ENCODE assay signal across 9 mouse cellular contexts in genomic region chr11:67897064-67897560, GRCm38 (mm10). TPM values are rescaled to one million over a fixed set of nuclear protein-coding genes. Genes with fewer than 3 reads are reported as not detected.
DNase-seq lines count a peak whose midpoint lies in the region; ATAC-seq and TF ChIP-seq lines count a peak whose summit lies in the region.
"Had no signal": no experiment of that assay in that cellular context is flagged by ENCODE, and none has a peak within 500 bp of the region (broad histone marks: within the 10 kb centered on the region; RNA-seq: fewer than 3 reads in every experiment).

No protein-coding gene starts in this region.

- WGBS in midbrain, embryonic 14.5 days = 64% methylated on average over 8 of the region's 8 CpGs
- WGBS in midbrain, embryonic 13.5 days = 64% methylated on average over 8 of the region's 8 CpGs
- 37% methylated on average over 8 of the region's 8 CpGs for WGBS in intestine, postnatal 0 days

- no peaks in the 10 kb centered on the region for H3K27me3 ChIP-seq in midbrain, embryonic 14.5 days (ENCODE audit: control insufficient read depth, insufficient read depth, low read length)
- no peaks in the 10 kb centered on the region for H3K27me3 ChIP-seq in midbrain, embryonic 13.5 days
- no peaks in the 10 kb centered on the region for H3K27me3 ChIP-seq in intestine, postnatal 0 days (replicated peaks; ENCODE audit: control insufficient read depth, insufficient read depth, low read length)
- H3K27me3 ChIP-seq: embryonic facial prominence, embryonic 15.5 days had no signal

- H3K27ac ChIP-seq in midbrain, embryonic 14.5 days (replicated peaks; ENCODE audit: low read depth, low read length) = no peak overlapping the region
- H3K27ac ChIP-seq in midbrain, embryonic 13.5 days = no peak overlapping the region
- no peak overlapping the region for H3K27ac ChIP-seq in intestine, postnatal 0 days (ENCODE audit: low read depth, low read length)
- H3K27ac ChIP-seq: embryonic facial prominence, embryonic 15.5 days had no signal

- H3K4me1 ChIP-seq in midbrain, embryonic 14.5 days (ENCODE audit: control insufficient read depth, insufficient read depth, low read length) = no peaks in the 10 kb centered on the region
- H3K4me1 ChIP-seq in midbrain, embryonic 13.5 days (replicated peaks) = peaks cover 7% of the 10 kb centered on the region; the same call in 1 of the 2 replicates
- no peaks in the 10 kb centered on the region for H3K4me1 ChIP-seq in intestine, postnatal 0 days (replicated peaks; ENCODE audit: control insufficient read depth, insufficient read depth, low read length)
- H3K4me1 ChIP-seq: embryonic facial prominence, embryonic 15.5 days had no signal

- H3K36me3 ChIP-seq in midbrain, embryonic 14.5 days (ENCODE audit: control insufficient read depth, insufficient read depth, low read length) = no peaks in the 10 kb centered on the region
- H3K36me3 ChIP-seq in midbrain, embryonic 13.5 days = no peaks in the 10 kb centered on the region
- H3K36me3 ChIP-seq in intestine, postnatal 0 days (ENCODE audit: control insufficient read depth, insufficient read depth) = peaks cover 10% of the 10 kb centered on the region; the same call in 1 of the 2 replicates
- H3K36me3 ChIP-seq: embryonic facial prominence, embryonic 15.5 days had no signal

- H3K4me2 ChIP-seq in midbrain, embryonic 14.5 days (ENCODE audit: low read length) = no peak overlapping the region
- no peak overlapping the region for H3K4me2 ChIP-seq in midbrain, embryonic 13.5 days (replicated peaks)
- no peak overlapping the region for H3K4me2 ChIP-seq in intestine, postnatal 0 days (replicated peaks; ENCODE audit: low read depth)
- H3K4me2 ChIP-seq: embryonic facial prominence, embryonic 15.5 days had no signal

- ATAC-seq in midbrain, embryonic 14.5 days (ENCODE audit: low FRiP score, low TSS enrichment) = no peak
- no peak for ATAC-seq in midbrain, embryonic 13.5 days
- peak; percentile 60 for ATAC-seq in intestine, postnatal 0 days

- DNase-seq in midbrain, embryonic 14.5 days = peak; percentile 56
- peak; percentile 10 for DNase-seq in cerebellum, adult 11-12 months
- DNase-seq in gastrocnemius, adult 8-10 months (ENCODE audit: low spot score in 2 of 2) = peak; percentile 65 to 69
- peak; percentile 55 to 60 for DNase-seq in left cerebral cortex, postnatal 14 days (ENCODE audit: low spot score in 2 of 2)
- DNase-seq in natural killer cell, adult 2 months (ENCODE audit: low spot score in 2 of 2) = peak; percentile 9 to 16
- DNase-seq in thymus, adult 18-20 months = peak; percentile 4 to 9

- intact Hi-C loops in left cerebral cortex, postnatal 14 days (cut with DNase I) = no loop called here

- TF ChIP-seq CTCF in intestine, postnatal 0 days (IDR thresholded peaks at IDR 0.05; ENCODE audit: low read depth) = peak; percentile 87

- no peak overlapping the region for H3K9ac ChIP-seq in midbrain, embryonic 14.5 days (replicated peaks; ENCODE audit: low read length)
- no peak overlapping the region for H3K9ac ChIP-seq in midbrain, embryonic 13.5 days (replicated peaks)
- no peak overlapping the region for H3K9ac ChIP-seq in intestine, postnatal 0 days (ENCODE audit: low read depth, low read length)
- H3K9ac ChIP-seq: embryonic facial prominence, embryonic 15.5 days had no signal

- H3K4me3 ChIP-seq in midbrain, embryonic 14.5 days (replicated peaks; ENCODE audit: low read depth, low read length) = no peak overlapping the region
- H3K4me3 ChIP-seq in midbrain, embryonic 13.5 days (replicated peaks) = no peak overlapping the region
- H3K4me3 ChIP-seq in intestine, postnatal 0 days (ENCODE audit: low read depth, low read length) = no peak overlapping the region
- H3K4me3 ChIP-seq: embryonic facial prominence, embryonic 15.5 days had no signal

- no peaks in the 10 kb centered on the region for H3K9me3 ChIP-seq in midbrain, embryonic 14.5 days (ENCODE audit: control insufficient read depth, low read length)
- H3K9me3 ChIP-seq in midbrain, embryonic 13.5 days = no peaks in the 10 kb centered on the region
- no peaks in the 10 kb centered on the region for H3K9me3 ChIP-seq in intestine, postnatal 0 days (ENCODE audit: control insufficient read depth)
- H3K9me3 ChIP-seq: embryonic facial prominence, embryonic 15.5 days had no signal

RNA-seq across cellular contexts. Expression of gene Usp43, which starts 24.8 kb away (rescaled TPM):
- polyA plus RNA-seq in midbrain, embryonic 14.5 days (2014; fragmentation: Nextera tagmentation; extraction: Ambion mirVana) = 0.21 and 0.27 TPM in 2 replicates
- 0.13 and 0.23 TPM in 2 replicates for polyA plus RNA-seq in midbrain, embryonic 13.5 days (2015; fragmentation: Nextera tagmentation; extraction: Ambion mirVana)
- under 1 TPM; 0.22 to 0.51 (median 0.29) TPM for total RNA-seq in gastrocnemius, adult 8-10 months (2022)
- polyA plus RNA-seq in intestine, postnatal 0 days (2015; fragmentation: Nextera tagmentation; extraction: Ambion mirVana) = 4.0 TPM in 2 replicates
- 10 to 100 TPM; 11.1 to 12.2 TPM for total RNA-seq in left cerebral cortex, postnatal 14 days (2021)

Comparison
In these comparisons a context has a peak if more than half of its experiments do, and no peak if none do; other contexts are left out.
1. DNase-seq: peak in every context shown above with its lines; median percentile 67 in gastrocnemius, adult 8-10 months; 58 in left cerebral cortex, postnatal 14 days; 56 in midbrain, embryonic 14.5 days; 12 in natural killer cell, adult 2 months; 10 in cerebellum, adult 11-12 months; 6 in thymus, adult 18-20 months.